Mouse (Mus musculus): ENCODE measurements around the gene Ddx54.

DNA sequence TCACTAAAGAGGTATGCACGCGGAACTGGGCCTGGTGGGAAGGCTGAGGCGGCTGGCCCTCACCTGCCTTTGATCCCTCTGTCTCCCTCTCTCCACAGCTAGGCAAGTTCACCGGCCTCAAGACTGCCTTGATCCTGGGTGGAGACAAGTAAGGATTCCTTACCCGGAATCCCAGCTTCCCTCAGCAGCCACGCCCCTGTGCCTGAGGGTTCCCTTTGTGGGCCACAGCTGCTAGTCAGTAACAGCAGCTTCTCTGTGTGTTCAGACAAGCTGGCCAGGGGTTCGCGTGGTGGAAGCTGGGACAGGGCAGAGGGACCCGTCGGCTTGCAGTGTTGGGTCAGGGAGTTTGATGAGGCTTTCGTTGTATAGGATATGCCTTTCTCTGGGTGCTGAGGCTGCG is 6.2 kb downstream of the Ddx54 start:
- TF ChIP-seq CTCF (IDR thresholded peaks at IDR 0.05; ENCODE audit: control insufficient read depth, insufficient read depth, low read length) (no peak), POLR2A (IDR thresholded peaks at IDR 0.05; ENCODE audit: borderline replicate concordance, control insufficient read depth, low read depth, low read length) (no peak)

All from bone marrow, adult 2 months (tissue).